Mouse (Mus musculus) megakaryocyte, embryonic 14.5 days (primary cell): ENCODE results near the gene Mknk1. TPM values are rescaled to one million over a fixed set of nuclear protein-coding genes. Genes with fewer than 3 reads are reported as not detected.

Experiments
- H3K27me3 ChIP-seq: replicated peaks from 2 replicates; pipeline ENCODE3; 2012; ENCODE audit warnings: inconsistent platforms
- H3K36me3 ChIP-seq: replicated peaks from 2 replicates; pipeline ENCODE3; 2012; ENCODE audit warnings: low read length, inconsistent platforms, mixed read lengths
- H3K4me1 ChIP-seq: 2 replicates; pipeline ENCODE4 v1.6.1; 2012; ENCODE audit warnings: inconsistent platforms
- H3K4me3 ChIP-seq: replicated peaks from 2 replicates; pipeline ENCODE3; 2012; ENCODE audit warnings: moderate library complexity, mild to moderate bottlenecking, inconsistent platforms
- H3K9me3 ChIP-seq: 2 replicates; pipeline ENCODE4 v1.6.1; 2012; ENCODE audit warnings: inconsistent platforms
- FLI1 ChIP-seq: IDR thresholded peaks from 2 replicates; pipeline ENCODE4 v1.6.1; 2012; ENCODE audit warnings: low read length, inconsistent platforms, mixed read lengths
- GATA1 ChIP-seq: IDR thresholded peaks from 3 replicates; pipeline ENCODE4 v1.6.1; 2012; ENCODE audit warnings: mixed read lengths, low read length, inconsistent platforms, borderline replicate concordance
- polyA plus RNA-seq: library from polyadenylated mRNA; stranded (reverse); fragments of >175 nt; gene quantifications from 2 replicates; pipeline ENCODE4 v1.2.3, GENCODE M21; 2012; ENCODE audit warnings: low replicate concordance; ENCODE audit not compliant: insufficient read depth

Mknk1 gene
- polyA plus RNA-seq, 1 experiment: 293 TPM

GRCm38 (mm10) chr4:115882195-115882594, 43.2 kb downstream of the Mknk1 start:
- H3K4me1 ChIP-seq: peaks cover 20% of the 10 kb centered on the region
- H3K36me3 ChIP-seq: peaks cover 39% of the 10 kb centered on the region
- H3K27me3 ChIP-seq: peaks cover 33% of the 10 kb centered on the region
- TF ChIP-seq GATA1 (no peak), FLI1 (no peak)
- H3K4me3 ChIP-seq: no peak overlapping the region
- no peaks in the 10 kb centered on the region for H3K9me3 ChIP-seq

GRCm38 (mm10) chr4:115884022-115884421, 45.0 kb downstream of the Mknk1 start, which contains the start of gene Kncn:
Gene Kncn (plus strand): TSS chr4:115884400.
- TF ChIP-seq GATA1 (no peak), FLI1 (no peak)
- H3K4me1 ChIP-seq: peaks cover 17% of the 10 kb centered on the region
- peaks cover 21% of the 10 kb centered on the region for H3K36me3 ChIP-seq
- H3K9me3 ChIP-seq: no peaks in the 10 kb centered on the region
- peaks cover 50% of the 10 kb centered on the region for H3K27me3 ChIP-seq
- no peak within 1 kb of the TSS for H3K4me3 ChIP-seq

GRCm38 (mm10) chr4:115885846-115886245, 46.8 kb downstream of the Mknk1 start:
- peaks cover 68% of the 10 kb centered on the region for H3K27me3 ChIP-seq
- peaks cover 14% of the 10 kb centered on the region for H3K4me1 ChIP-seq

GRCm38 (mm10) chr4:115886875-115887274, 47.9 kb downstream of the Mknk1 start:
- peaks cover 15% of the 10 kb centered on the region for H3K4me1 ChIP-seq
- no peaks in the 10 kb centered on the region for H3K9me3 ChIP-seq
- no peaks in the 10 kb centered on the region for H3K36me3 ChIP-seq
- H3K27me3 ChIP-seq: peaks cover 78% of the 10 kb centered on the region
- no peak overlapping the region for H3K4me3 ChIP-seq
- TF ChIP-seq GATA1 (no peak), FLI1 (no peak)

More at GRCm38 (mm10) chr4:115885846-115886245, 46.8 kb downstream of the Mknk1 start:
- no peaks in the 10 kb centered on the region for H3K9me3 ChIP-seq
- peaks cover 2% of the 10 kb centered on the region for H3K36me3 ChIP-seq
- H3K4me3 ChIP-seq: no peak overlapping the region
- TF ChIP-seq FLI1: no peak
- no peak for TF ChIP-seq GATA1

- Histone ChIP-seq H3K4me1 (peaks cover 15% of the 10 kb centered on the region), H3K27me3 (peaks cover 80% of the 10 kb centered on the region), H3K9me3 (no peaks in the 10 kb centered on the region), H3K4me3 (peak overlapping the region; percentile 75), H3K36me3 (no peaks in the 10 kb centered on the region)
- no peak for TF ChIP-seq GATA1
- no peak for TF ChIP-seq FLI1
These were observed 51.1 kb downstream of the Mknk1 start for GRCm38 (mm10) chr4:115890066-115890465.

GRCm38 (mm10) chr4:115890553-115890952, 51.6 kb downstream of the Mknk1 start, which contains the start of gene 6430628N08Rik:
Gene 6430628N08Rik (plus strand): TSS chr4:115890665.
- peak within 1 kb of the TSS; percentile 75 for H3K4me3 ChIP-seq
- no peaks in the 10 kb centered on the region for H3K9me3 ChIP-seq
- H3K4me1 ChIP-seq: peaks cover 15% of the 10 kb centered on the region
- TF ChIP-seq FLI1: no peak
- TF ChIP-seq GATA1: no peak
- H3K27me3 ChIP-seq: peaks cover 80% of the 10 kb centered on the region
- H3K36me3 ChIP-seq: no peaks in the 10 kb centered on the region

GRCm38 (mm10) chr4:115894281-115894680, 55.3 kb downstream of the Mknk1 start:
- no peaks in the 10 kb centered on the region for H3K36me3 ChIP-seq
- no peak overlapping the region for H3K4me3 ChIP-seq
- peaks cover 27% of the 10 kb centered on the region for H3K4me1 ChIP-seq
- H3K9me3 ChIP-seq: no peaks in the 10 kb centered on the region
- TF ChIP-seq FLI1 (no peak), GATA1 (no peak)
- peaks cover 87% of the 10 kb centered on the region for H3K27me3 ChIP-seq

GRCm38 (mm10) chr4:115897901-115898631, 59.1 kb downstream of the Mknk1 start:
- H3K27me3 ChIP-seq: peaks cover 86% of the 10 kb centered on the region
- H3K4me3 ChIP-seq: peak overlapping the region; percentile 86
- TF ChIP-seq GATA1 (no peak), FLI1 (no peak)
- peaks cover 12% of the 10 kb centered on the region for H3K4me1 ChIP-seq
- no peaks in the 10 kb centered on the region for H3K9me3 ChIP-seq
- no peaks in the 10 kb centered on the region for H3K36me3 ChIP-seq

GRCm38 (mm10) chr4:115902816-115903215, 63.8 kb downstream of the Mknk1 start:
- H3K36me3 ChIP-seq: no peaks in the 10 kb centered on the region
- TF ChIP-seq FLI1 (no peak), GATA1 (no peak)
- H3K4me3 ChIP-seq: no peak overlapping the region
- no peaks in the 10 kb centered on the region for H3K9me3 ChIP-seq
- peaks cover 93% of the 10 kb centered on the region for H3K27me3 ChIP-seq
- peaks cover 7% of the 10 kb centered on the region for H3K4me1 ChIP-seq

- H3K4me3 ChIP-seq: no peak overlapping the region
- TF ChIP-seq GATA1: no peak
- TF ChIP-seq FLI1: no peak
- H3K36me3 ChIP-seq: no peaks in the 10 kb centered on the region
- H3K27me3 ChIP-seq: peaks cover 93% of the 10 kb centered on the region
- H3K9me3 ChIP-seq: no peaks in the 10 kb centered on the region
- H3K4me1 ChIP-seq: peaks cover 5% of the 10 kb centered on the region; the same call in 1 of the 2 replicates
These were observed 65.4 kb downstream of the Mknk1 start for GRCm38 (mm10) chr4:115904375-115904774.
